Mouse (Mus musculus): ENCODE results near the gene Gm11034.

GRCm38 (mm10) chr8:72261431-72261830 lies 48.0 kb upstream of the Gm11034 start:
- no peak for TF ChIP-seq CTCF (IDR thresholded peaks at IDR 0.05; ENCODE audit: borderline replicate concordance, extremely low read depth, insufficient read depth, insufficient read length)
- no peak for TF ChIP-seq POLR2A (IDR thresholded peaks at IDR 0.05; ENCODE audit: borderline replicate concordance, extremely low read depth, insufficient read depth, insufficient read length, poor library complexity, severe bottlenecking)
